ENCODE assay signal across 15 mouse cellular contexts in genomic region chr10:70532249-70532648, GRCm38 (mm10).
DNase-seq lines count a peak whose midpoint lies in the region; ATAC-seq and TF ChIP-seq lines count a peak whose summit lies in the region.
"Had no signal": no experiment of that assay in that cellular context is flagged by ENCODE, and none has a peak within 500 bp of the region (broad histone marks: within the 10 kb centered on the region; RNA-seq: fewer than 3 reads in every experiment).

No protein-coding gene starts in this region.

- H3K27me3 ChIP-seq in midbrain, embryonic 15.5 days (replicated peaks): no peaks in the 10 kb centered on the region
- no peaks in the 10 kb centered on the region for H3K27me3 ChIP-seq in midbrain, embryonic 13.5 days
- H3K27me3 ChIP-seq in stomach, postnatal 0 days (ENCODE audit: control insufficient read depth, insufficient read depth, low read length): no peaks in the 10 kb centered on the region
- no peaks in the 10 kb centered on the region for H3K27me3 ChIP-seq in liver, embryonic 12.5 days (replicated peaks)
- H3K27me3 ChIP-seq: liver, embryonic 13.5 days had no signal

- no peak for TF ChIP-seq CTCF in stomach, postnatal 0 days (IDR thresholded peaks at IDR 0.05; ENCODE audit: low read depth)

- TF ChIP-seq EP300 in stomach, postnatal 0 days (optimal IDR thresholded peaks at IDR 0.05): no peak

- H3K9ac ChIP-seq in midbrain, embryonic 15.5 days: no peak overlapping the region
- no peak overlapping the region for H3K9ac ChIP-seq in midbrain, embryonic 13.5 days (replicated peaks)
- H3K9ac ChIP-seq in stomach, postnatal 0 days (ENCODE audit: low read length): no peak overlapping the region
- no peak overlapping the region for H3K9ac ChIP-seq in liver, embryonic 12.5 days
- H3K9ac ChIP-seq: liver, embryonic 13.5 days had no signal

- no peak overlapping the region for H3K27ac ChIP-seq in midbrain, embryonic 15.5 days
- H3K27ac ChIP-seq in midbrain, embryonic 13.5 days: no peak overlapping the region
- H3K27ac ChIP-seq in stomach, postnatal 0 days (replicated peaks): no peak overlapping the region
- H3K27ac ChIP-seq in liver, embryonic 12.5 days: no peak overlapping the region
- H3K27ac ChIP-seq: liver, embryonic 13.5 days had no signal

- peaks cover 12% of the 10 kb centered on the region; the same call in 1 of the 2 replicates for H3K36me3 ChIP-seq in midbrain, embryonic 15.5 days (replicated peaks)
- peaks cover 37% of the 10 kb centered on the region for H3K36me3 ChIP-seq in midbrain, embryonic 13.5 days
- H3K36me3 ChIP-seq in stomach, postnatal 0 days (ENCODE audit: control insufficient read depth, insufficient read depth, low read length): no peaks in the 10 kb centered on the region
- H3K36me3 ChIP-seq in liver, embryonic 12.5 days: no peaks in the 10 kb centered on the region
- H3K36me3 ChIP-seq: G1E; liver, embryonic 13.5 days had no signal

- ATAC-seq in frontal cortex, adult (ENCODE audit: low TSS enrichment): peak; percentile 33
- peak; percentile 67; the same call in 1 of the 2 replicates for ATAC-seq in midbrain, embryonic 15.5 days (replicated peaks)
- no peak for ATAC-seq in midbrain, embryonic 13.5 days
- no peak for ATAC-seq in stomach, postnatal 0 days (ENCODE audit: low FRiP score, low TSS enrichment)
- ATAC-seq in liver, embryonic 12.5 days: no peak

- no peaks in the 10 kb centered on the region for H3K4me1 ChIP-seq in midbrain, embryonic 15.5 days
- no peaks in the 10 kb centered on the region for H3K4me1 ChIP-seq in midbrain, embryonic 13.5 days (replicated peaks)
- no peaks in the 10 kb centered on the region for H3K4me1 ChIP-seq in stomach, postnatal 0 days (replicated peaks; ENCODE audit: control insufficient read depth, insufficient read depth)
- no peaks in the 10 kb centered on the region for H3K4me1 ChIP-seq in liver, embryonic 12.5 days
- H3K4me1 ChIP-seq: liver, embryonic 13.5 days had no signal

- H3K9me3 ChIP-seq in midbrain, embryonic 15.5 days: no peaks in the 10 kb centered on the region
- H3K9me3 ChIP-seq in midbrain, embryonic 13.5 days: no peaks in the 10 kb centered on the region
- no peaks in the 10 kb centered on the region for H3K9me3 ChIP-seq in stomach, postnatal 0 days (ENCODE audit: control insufficient read depth, low read length)
- peaks cover 12% of the 10 kb centered on the region for H3K9me3 ChIP-seq in liver, embryonic 12.5 days (replicated peaks)

- no peak overlapping the region for H3K4me2 ChIP-seq in midbrain, embryonic 15.5 days
- H3K4me2 ChIP-seq in midbrain, embryonic 13.5 days (replicated peaks): no peak overlapping the region
- H3K4me2 ChIP-seq in stomach, postnatal 0 days (replicated peaks; ENCODE audit: low read depth): no peak overlapping the region
- H3K4me2 ChIP-seq in liver, embryonic 12.5 days: no peak overlapping the region
- H3K4me2 ChIP-seq: liver, embryonic 13.5 days had no signal

- no peak overlapping the region for H3K4me3 ChIP-seq in midbrain, embryonic 15.5 days
- H3K4me3 ChIP-seq in midbrain, embryonic 13.5 days (replicated peaks): no peak overlapping the region
- no peak overlapping the region for H3K4me3 ChIP-seq in stomach, postnatal 0 days (ENCODE audit: low read depth, low read length)
- no peak overlapping the region for H3K4me3 ChIP-seq in liver, embryonic 12.5 days
- H3K4me3 ChIP-seq: liver, embryonic 13.5 days; myocyte had no signal

- 84% methylated on average over 9 of the region's 9 CpGs for WGBS in midbrain, embryonic 15.5 days
- 87% methylated on average over 9 of the region's 9 CpGs for WGBS in midbrain, embryonic 13.5 days
- 87% methylated on average over 9 of the region's 9 CpGs for WGBS in stomach, postnatal 0 days
- 69% methylated on average over 9 of the region's 9 CpGs for WGBS in liver, embryonic 12.5 days (ENCODE audit: insufficient replicate concordance)

- DNase-seq in frontal cortex, postnatal 25 days (ENCODE audit: low spot score in 2 of 2): no peak
- peak; percentile 69 for DNase-seq in cerebellum, adult 8-10 months
- DNase-seq in layer of hippocampus, adult 9-11 months: peak; percentile 69
- no peak for DNase-seq in stomach, postnatal 0 days (ENCODE audit: low spot score)
- DNase-seq: heart, adult 18-20 months; heart, postnatal 4 days; kidney, adult 8-10 months; liver, embryonic 13.5 days; lung, postnatal 4 days had no signal

Comparison
In these comparisons a context has a peak if more than half of its experiments do, and no peak if none do; other contexts are left out.
1. ATAC-seq: peak in frontal cortex, adult (single experiment) and midbrain, embryonic 15.5 days (single experiment); none in midbrain, embryonic 13.5 days (single experiment), stomach, postnatal 0 days (single experiment) and liver, embryonic 12.5 days (single experiment).
2. DNase-seq: peak in cerebellum, adult 8-10 months (single experiment) and layer of hippocampus, adult 9-11 months (single experiment); none in frontal cortex, postnatal 25 days (0 of 2) and stomach, postnatal 0 days (single experiment).